Mouse (Mus musculus) midbrain, embryonic 16.5 days (tissue): ENCODE measurements around the gene Hoxa9. TPM values are rescaled to one million over a fixed set of nuclear protein-coding genes. Genes with fewer than 3 reads are reported as not detected.

ENCODE experiments used
- ATAC-seq: fragments of 200-750 bp; cut with Nextera tagmentation; 2 replicates; pipeline ENCODE4 v1.8.0; 2017; ENCODE audit warnings: moderate TSS enrichment
- H3K27ac ChIP-seq: fragments of 300-500 bp; sonication (generic); 2 replicates; pipeline ENCODE4 v1.5.1; 2014; ENCODE audit warnings: mild to moderate bottlenecking, low read length, mixed read lengths
- H3K27me3 ChIP-seq: fragments of 300-500 bp; sonication (generic); 2 replicates; pipeline ENCODE4 v1.6.1; 2014; ENCODE audit warnings: low read depth, low read length, mixed read lengths; ENCODE audit not compliant: control insufficient read depth, insufficient read depth
- H3K36me3 ChIP-seq: fragments of 300-500 bp; sonication (generic); 2 replicates; pipeline ENCODE4 v1.6.1; 2014; ENCODE audit warnings: mild to moderate bottlenecking, low read length, moderate library complexity, mixed read lengths; ENCODE audit not compliant: control insufficient read depth, insufficient read depth
- H3K4me1 ChIP-seq: fragments of 300-500 bp; sonication (generic); 2 replicates; pipeline ENCODE4 v1.6.1; 2014; ENCODE audit warnings: mild to moderate bottlenecking, low read length, mixed read lengths; ENCODE audit not compliant: control insufficient read depth, insufficient read depth
- H3K4me2 ChIP-seq: fragments of 300-500 bp; sonication (generic); 2 replicates; pipeline ENCODE4 v1.6.1; 2014; ENCODE audit warnings: mild to moderate bottlenecking, low read length, mixed read lengths
- H3K4me3 ChIP-seq: fragments of 300-500 bp; sonication (generic); 2 replicates; pipeline ENCODE4 v1.5.1; 2014; ENCODE audit warnings: low read depth, mild to moderate bottlenecking, low read length, moderate library complexity, mixed read lengths
- H3K9ac ChIP-seq: fragments of 300-500 bp; sonication (generic); 2 replicates; pipeline ENCODE4 v1.6.1; 2014; ENCODE audit warnings: low read depth, low read length, mixed read lengths
- H3K9me3 ChIP-seq: fragments of 300-500 bp; sonication (generic); replicated peaks from 2 replicates; pipeline ENCODE4 v1.6.1; 2014; ENCODE audit warnings: mild to moderate bottlenecking, low read length, mixed read lengths; ENCODE audit not compliant: control insufficient read depth, poor library complexity, severe bottlenecking
- WGBS: fragments of 180-500 bp; shearing (Covaris S2); extraction: QIAGEN DNeasy Blood & Tissue Kit; methylation state at CpG from one replicate; pipeline ENCODE4 v1.1.7; 2014; 5-methylcytosine and 5-hydroxymethylcytosine counted together
- polyA plus RNA-seq: library from polyadenylated mRNA; unstranded; fragments of >200 nt; fragmentation: Nextera tagmentation; extraction: Ambion mirVana; gene quantifications from 2 replicates; pipeline ENCODE4 v1.2.1, GENCODE M21; 2015

The Hoxa9 gene
- polyA plus RNA-seq, 1 experiment from 2014 or later: not detected

GRCm38 (mm10) chr6:52246403-52246803 is 15.5 kb upstream of the Hoxa9 start:
- peaks cover 91% of the 10 kb centered on the region for H3K27me3 ChIP-seq
- under 1% methylated on average over 26 of the region's 26 CpGs for WGBS
- H3K27ac ChIP-seq: no peak overlapping the region
- no peak for ATAC-seq
- no peak overlapping the region for H3K9ac ChIP-seq
- no peak overlapping the region for H3K4me2 ChIP-seq
- no peak overlapping the region for H3K4me3 ChIP-seq
- H3K4me1 ChIP-seq: no peaks in the 10 kb centered on the region
- peaks cover 4% of the 10 kb centered on the region; the same call in 1 of the 2 replicates for H3K9me3 ChIP-seq
- no peaks in the 10 kb centered on the region for H3K36me3 ChIP-seq

DNA sequence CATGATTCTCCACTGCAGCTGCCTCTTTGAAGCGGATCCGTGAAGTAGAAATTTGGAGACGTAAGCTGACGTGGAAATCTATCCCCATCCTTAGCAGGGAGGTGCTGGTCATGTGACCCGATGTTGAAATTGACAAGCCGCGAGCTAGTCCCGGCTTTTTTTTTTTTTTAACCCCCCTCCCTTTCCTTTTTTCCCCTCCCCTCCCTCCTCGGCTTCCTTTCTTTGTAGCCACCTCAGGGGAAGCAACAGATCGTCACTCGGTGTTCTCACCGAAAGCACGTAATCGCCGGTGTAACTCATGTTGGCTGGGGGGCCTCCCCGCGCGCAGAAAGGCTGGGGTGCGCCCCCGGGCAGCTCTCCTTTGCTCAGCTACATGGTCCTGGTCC is 14.9 kb upstream of the Hoxa9 start, which contains the start of gene Hoxa11:
TSS of gene Hoxa11 (minus strand) at position 54 of the 386 bp plus-strand sequence.
- H3K4me3 ChIP-seq: no peak within 1 kb of the TSS

GRCm38 (mm10) chr6:52245040-52245756 is 14.3 kb upstream of the Hoxa9 start:
- H3K27me3 ChIP-seq: peaks cover 91% of the 10 kb centered on the region
- no peak overlapping the region for H3K9ac ChIP-seq

More for the DNA sequence above, 14.9 kb upstream of the Hoxa9 start, which contains the start of gene Hoxa11:
- 2% methylated on average over 20 of the region's 20 CpGs for WGBS
- Histone ChIP-seq H3K9ac (no peak within 1 kb of the TSS), H3K27ac (no peak within 1 kb of the TSS), H3K4me2 (no peak within 1 kb of the TSS), H3K27me3 (peaks cover 91% of the 10 kb centered on the region), H3K4me1 (no peaks in the 10 kb centered on the region), H3K9me3 (peaks cover 4% of the 10 kb centered on the region; the same call in 1 of the 2 replicates), H3K36me3 (no peaks in the 10 kb centered on the region)
- no peak for ATAC-seq

GRCm38 (mm10) chr6:52244471-52245039 is 13.7 kb upstream of the Hoxa9 start:
- Histone ChIP-seq H3K4me3 (no peak overlapping the region), H3K9me3 (peaks cover 4% of the 10 kb centered on the region; the same call in 1 of the 2 replicates), H3K4me1 (no peaks in the 10 kb centered on the region), H3K36me3 (no peaks in the 10 kb centered on the region), H3K27ac (no peak overlapping the region), H3K27me3 (peaks cover 91% of the 10 kb centered on the region), H3K9ac (no peak overlapping the region), H3K4me2 (no peak overlapping the region)
- WGBS: 2% methylated on average over 23 of the region's 23 CpGs
- no peak for ATAC-seq

More at GRCm38 (mm10) chr6:52245040-52245756, 14.3 kb upstream of the Hoxa9 start:
- H3K4me1 ChIP-seq: no peaks in the 10 kb centered on the region
- H3K4me3 ChIP-seq: no peak overlapping the region
- no peak overlapping the region for H3K27ac ChIP-seq
- H3K4me2 ChIP-seq: no peak overlapping the region
- 1% methylated on average over 70 of the region's 71 CpGs for WGBS
- no peaks in the 10 kb centered on the region for H3K36me3 ChIP-seq
- H3K9me3 ChIP-seq: peaks cover 4% of the 10 kb centered on the region; the same call in 1 of the 2 replicates
- no peak for ATAC-seq

DNA sequence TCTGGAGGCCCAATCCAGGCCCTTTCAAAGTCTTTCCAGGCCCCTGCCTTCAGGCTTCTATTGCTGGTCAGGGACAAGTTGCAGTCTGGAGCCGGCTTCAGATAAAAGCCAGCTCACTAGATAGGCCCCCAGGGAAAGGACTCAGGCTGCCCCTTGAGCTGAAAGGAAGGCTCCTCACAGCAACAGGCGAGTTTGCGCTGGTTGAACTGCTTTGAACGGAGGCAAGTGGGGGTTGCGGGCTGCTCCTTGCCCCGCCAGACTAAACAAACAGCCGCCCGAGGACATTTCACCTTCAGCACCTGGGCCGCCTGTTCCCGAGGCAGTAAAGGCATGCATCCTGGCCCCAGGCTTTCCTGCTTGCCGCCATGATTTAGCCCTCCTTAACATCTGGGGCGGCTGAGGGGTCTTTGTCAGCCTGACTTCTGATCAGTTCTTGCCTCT is 12.8 kb upstream of the Hoxa9 start:
- Histone ChIP-seq H3K27ac (no peak overlapping the region), H3K36me3 (no peaks in the 10 kb centered on the region), H3K4me2 (no peak overlapping the region), H3K9ac (no peak overlapping the region), H3K4me3 (no peak overlapping the region), H3K9me3 (peaks cover 4% of the 10 kb centered on the region; the same call in 1 of the 2 replicates), H3K27me3 (peaks cover 87% of the 10 kb centered on the region), H3K4me1 (no peaks in the 10 kb centered on the region)
- no peak for ATAC-seq
- under 1% methylated on average over 12 of the region's 12 CpGs for WGBS

- Histone ChIP-seq H3K27ac (no peak overlapping the region), H3K36me3 (no peaks in the 10 kb centered on the region), H3K9me3 (peaks cover 4% of the 10 kb centered on the region; the same call in 1 of the 2 replicates), H3K4me1 (no peaks in the 10 kb centered on the region), H3K4me3 (no peak overlapping the region), H3K9ac (no peak overlapping the region), H3K27me3 (peaks cover 83% of the 10 kb centered on the region), H3K4me2 (no peak overlapping the region)
- no peak for ATAC-seq
- 6% methylated on average over 4 of the region's 4 CpGs for WGBS
These were observed 12.0 kb upstream of the Hoxa9 start for GRCm38 (mm10) chr6:52242801-52243332.

- Histone ChIP-seq H3K4me3 (no peak overlapping the region), H3K27ac (no peak overlapping the region), H3K4me1 (no peaks in the 10 kb centered on the region), H3K36me3 (no peaks in the 10 kb centered on the region), H3K9ac (no peak overlapping the region), H3K4me2 (no peak overlapping the region), H3K9me3 (peaks cover 4% of the 10 kb centered on the region; the same call in 1 of the 2 replicates), H3K27me3 (peaks cover 85% of the 10 kb centered on the region)
- ATAC-seq: no peak
- 5% methylated on average over 9 of the region's 9 CpGs for WGBS
These were observed 10.2 kb upstream of the Hoxa9 start for GRCm38 (mm10) chr6:52241001-52241621.

DNA sequence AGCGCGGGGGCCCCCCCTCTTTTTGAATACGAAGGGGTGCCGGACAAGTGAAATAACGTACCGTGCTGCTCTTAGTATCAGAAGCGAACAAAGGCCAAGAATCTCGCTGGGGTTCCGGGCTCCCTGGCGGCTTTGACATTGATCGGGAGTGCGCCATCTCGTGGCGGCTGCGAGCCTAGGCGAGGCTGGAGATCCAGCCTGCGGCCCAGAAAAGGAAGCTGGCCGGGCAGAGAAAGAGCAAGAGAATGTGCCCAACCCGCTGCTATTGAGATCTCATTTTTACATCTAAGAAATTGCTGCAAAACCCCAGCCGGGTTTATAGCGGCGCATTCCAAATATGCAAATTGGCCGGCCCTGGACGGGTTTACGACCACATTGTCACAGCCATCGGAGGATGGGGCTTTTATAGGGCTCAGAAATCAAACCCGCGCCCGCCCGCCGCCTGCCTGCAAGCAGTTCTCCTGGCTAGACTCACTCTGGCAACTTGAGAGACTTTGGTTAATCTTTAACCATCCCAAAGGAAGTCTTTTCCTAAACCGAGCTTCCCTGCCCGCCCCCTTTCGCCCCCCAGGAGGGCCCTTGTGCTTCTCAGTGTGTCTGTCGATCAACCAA is 9.6 kb upstream of the Hoxa9 start, which contains the start of gene Hoxa10:
TSS of gene Hoxa10 (minus strand) at position 466 of the 612 bp plus-strand sequence.
- no peak within 1 kb of the TSS for H3K4me2 ChIP-seq
- H3K4me1 ChIP-seq: no peaks in the 10 kb centered on the region
- H3K36me3 ChIP-seq: no peaks in the 10 kb centered on the region
- WGBS: 2% methylated on average over 35 of the region's 35 CpGs
- H3K27ac ChIP-seq: no peak within 1 kb of the TSS
- no peak for ATAC-seq
- no peak within 1 kb of the TSS for H3K4me3 ChIP-seq
- H3K27me3 ChIP-seq: peaks cover 85% of the 10 kb centered on the region
- H3K9me3 ChIP-seq: peaks cover 3% of the 10 kb centered on the region; the same call in 1 of the 2 replicates
- no peak within 1 kb of the TSS for H3K9ac ChIP-seq
